Mouse (Mus musculus) cerebellum, postnatal 25 days (tissue): ENCODE data around the gene Ces2h.
"Not testable (repeated sequence)": the region's sequence is repeated elsewhere in the genome, so short reads cannot be mapped to it uniquely, and the experiment has no call there.

Source experiments
- DNase-seq, 2 experiments: peaks; one replicate each; pipeline ENCODE4 v3.0.0; 2021; ENCODE audit warnings: mixed read lengths in 2 of 2

The Ces2h gene

GRCm38 (mm10) chr8:105000586-105000985 lies at the start of gene Ces2h:
Gene Ces2h (plus strand): TSS chr8:105000853.
- no peak for DNase-seq

- peak; percentile 15 to 17 for DNase-seq
These were observed 39.1 kb upstream of the Ces2h start, which contains the start of gene Ces2g for GRCm38 (mm10) chr8:104961537-104961961. Gene Ces2g (plus strand): TSS chr8:104961718.

DNA sequence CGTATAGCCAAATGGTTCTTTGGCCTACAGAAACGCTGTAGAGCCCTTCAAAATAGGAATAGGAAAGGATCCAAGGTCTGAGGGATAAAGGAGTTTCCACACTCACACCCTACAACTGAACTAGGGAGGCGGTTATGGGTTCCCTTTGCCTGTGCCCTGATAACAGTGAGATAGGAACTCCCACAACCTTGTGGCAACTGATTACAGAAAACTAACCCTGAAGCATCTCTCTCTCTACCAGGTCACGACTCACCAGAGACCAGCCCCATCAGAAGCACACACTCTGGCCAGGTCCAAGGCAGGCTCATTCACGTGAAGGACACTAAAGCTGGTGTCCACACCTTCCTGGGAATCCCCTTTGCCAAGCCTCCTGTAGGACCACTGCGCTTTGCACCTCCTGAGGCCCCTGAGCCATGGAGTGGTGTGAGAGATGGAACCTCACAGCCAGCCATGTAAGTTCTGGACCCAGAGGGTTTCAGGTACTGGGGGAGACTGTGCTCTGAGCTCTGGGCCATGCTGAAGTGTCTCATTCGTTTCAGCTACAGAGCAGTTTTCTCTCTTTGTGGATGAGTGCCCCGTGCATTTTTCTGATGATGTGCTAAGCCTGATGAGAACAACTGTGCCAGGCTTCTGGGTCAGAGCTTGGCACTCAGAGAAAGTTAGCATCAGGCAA lies 38.3 kb upstream of the Ces2h start:
- no peak for DNase-seq

GRCm38 (mm10) chr8:104963375-104963894 lies 37.2 kb upstream of the Ces2h start:
- no peak for DNase-seq

GRCm38 (mm10) chr8:104984126-104984525 lies 16.5 kb upstream of the Ces2h start:
- no peak for DNase-seq

- DNase-seq, result peak; percentile 25 to 50
These were observed 15.7 kb upstream of the Ces2h start for GRCm38 (mm10) chr8:104984942-104985341.

GRCm38 (mm10) chr8:104998191-104998590 lies 2.5 kb upstream of the Ces2h start:
- DNase-seq, result no peak

GRCm38 (mm10) chr8:104999183-104999582 lies 1.5 kb upstream of the Ces2h start:
- no peak for DNase-seq

DNA sequence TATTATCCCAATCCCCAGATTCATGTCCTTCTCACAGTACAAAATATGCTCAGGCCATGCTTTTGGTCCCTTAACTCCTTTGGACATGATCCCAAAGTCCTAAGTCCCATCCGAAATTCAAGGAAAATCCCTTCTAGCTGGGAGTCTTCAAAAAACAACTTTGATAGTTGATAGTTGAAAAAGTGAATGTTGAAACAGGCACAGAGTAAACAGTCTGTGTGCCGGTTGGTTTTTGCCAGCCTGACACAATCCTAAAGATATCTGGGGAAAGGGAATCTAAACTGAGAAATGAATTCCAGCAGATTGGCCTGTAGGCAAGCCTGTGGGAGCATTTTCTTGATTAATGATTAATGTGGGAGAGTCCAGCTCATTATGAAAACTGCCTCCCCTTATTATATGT lies 9.3 kb downstream of the Ces2h start:
- no peak for DNase-seq

- no peak for DNase-seq
These were observed 10.5 kb downstream of the Ces2h start for GRCm38 (mm10) chr8:105011136-105011535.

- DNase-seq, result no peak
These were observed 13.7 kb downstream of the Ces2h start for GRCm38 (mm10) chr8:105014391-105014790.

DNA sequence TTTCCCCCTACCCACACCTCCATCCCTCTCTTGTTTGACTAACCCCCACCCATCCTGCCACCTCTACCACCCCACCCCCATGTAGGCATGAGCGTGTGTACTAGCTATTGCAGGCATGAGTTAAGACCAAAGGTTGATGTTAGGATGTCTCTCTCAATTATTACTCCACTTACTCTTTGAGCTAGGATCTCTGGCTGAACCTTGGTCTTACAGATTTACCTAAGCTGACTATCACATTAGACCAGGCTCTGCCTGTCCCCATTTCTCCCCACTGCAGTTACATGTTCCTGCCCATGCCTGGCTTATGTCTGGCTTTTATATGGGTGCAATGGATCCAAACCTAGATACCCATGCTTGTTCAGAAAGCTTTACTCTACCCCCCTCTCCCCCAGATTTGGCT lies 21.3 kb downstream of the Ces2h start:
- DNase-seq, result no peak

DNA sequence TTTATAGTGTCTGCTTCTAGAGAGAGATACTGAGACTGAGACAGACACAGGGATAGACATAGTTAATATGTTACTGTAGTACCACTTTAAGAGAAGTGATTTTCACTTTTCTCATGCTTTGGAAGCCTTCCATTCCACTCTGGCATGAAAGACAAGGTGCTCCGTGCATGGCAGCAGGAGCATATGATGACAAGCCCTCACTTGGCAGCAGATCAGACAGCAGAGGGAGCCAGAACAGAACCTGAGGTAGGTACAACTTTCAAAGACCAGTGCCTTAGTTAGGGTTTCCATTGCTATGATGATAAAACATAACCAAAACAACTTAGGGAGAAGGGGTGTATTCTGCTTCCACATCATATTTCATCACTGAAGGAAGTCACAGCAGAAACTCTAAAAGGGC lies 22.4 kb downstream of the Ces2h start:
- peak; percentile 64 to 76 for DNase-seq

GRCm38 (mm10) chr8:105025050-105025449 lies 24.4 kb downstream of the Ces2h start:
- DNase-seq, result no peak

DNA sequence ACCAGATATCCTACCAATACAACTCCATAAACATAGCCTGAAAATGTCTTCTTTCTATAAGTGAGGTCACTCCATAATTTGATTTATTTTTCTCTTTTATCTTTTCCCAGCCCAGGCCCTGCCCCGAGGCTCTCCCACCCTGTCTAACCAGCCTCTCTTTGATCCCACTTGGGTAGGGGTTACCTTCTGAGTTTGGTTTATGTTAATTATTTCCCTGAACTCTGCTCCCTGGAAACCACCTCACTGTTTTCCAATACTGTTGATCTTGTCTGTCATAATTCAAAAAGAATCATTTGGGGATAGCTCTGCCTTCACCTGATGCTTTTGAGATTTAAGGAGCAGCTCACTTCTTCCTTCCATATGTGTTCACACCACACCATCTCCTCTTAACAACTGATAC lies 42.9 kb downstream of the Ces2h start:
- DNase-seq, result no peak

DNA sequence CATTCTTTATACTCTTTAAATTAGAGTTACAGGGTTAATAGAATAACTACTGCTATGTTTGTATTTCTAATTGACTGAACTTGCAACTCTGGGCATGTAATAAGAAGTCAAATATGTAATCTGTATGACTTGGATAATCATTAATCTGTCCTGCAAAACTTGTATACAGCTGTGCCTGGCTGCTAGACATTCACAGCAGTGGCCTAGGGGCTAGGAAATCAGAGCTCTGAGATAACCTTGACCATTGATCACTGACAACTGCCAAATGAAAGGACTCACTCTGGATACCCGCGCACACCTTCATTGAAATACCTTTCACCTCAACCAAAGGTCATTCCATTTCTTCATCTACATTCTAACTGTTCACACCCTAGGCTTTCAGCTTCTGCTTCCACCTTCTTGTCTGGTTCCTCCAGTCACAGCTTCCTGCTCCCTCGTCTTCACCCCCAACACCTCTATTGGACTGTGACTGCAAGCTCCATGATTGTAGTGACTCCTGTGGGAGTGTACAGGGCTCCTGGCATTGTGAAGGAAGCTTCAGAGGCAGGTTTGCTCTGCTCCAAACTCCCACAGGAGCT lies 45.3 kb downstream of the Ces2h start:
- DNase-seq, result no peak

DNA sequence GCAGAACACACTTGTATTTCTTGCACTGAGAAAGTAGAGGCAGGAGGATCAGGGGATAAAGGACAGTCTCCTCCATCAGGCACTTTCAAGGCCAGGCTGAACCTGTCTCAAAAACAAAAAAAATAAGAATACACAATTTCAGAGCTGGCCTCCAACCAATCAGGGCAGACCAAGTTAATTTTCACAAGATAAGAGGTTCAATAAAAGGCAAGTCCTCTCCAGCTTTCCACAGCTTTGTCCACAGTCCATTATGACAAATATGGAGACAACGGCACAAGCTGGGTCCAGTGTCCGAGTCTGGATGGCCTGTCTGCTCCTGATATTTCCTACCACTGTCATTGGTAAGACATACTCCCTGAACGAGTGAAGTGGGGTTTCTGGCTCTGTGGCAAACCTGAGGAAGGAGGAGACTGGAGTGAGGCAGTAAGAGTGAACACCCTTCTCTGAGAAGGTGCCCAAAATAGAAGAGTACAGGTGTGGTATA lies 47.8 kb downstream of the Ces2h start, which contains the start of gene Ces3a:
Ces3a (plus strand) TSS at position 231 of the 484 bp plus-strand sequence.
- no peak for DNase-seq

DNA sequence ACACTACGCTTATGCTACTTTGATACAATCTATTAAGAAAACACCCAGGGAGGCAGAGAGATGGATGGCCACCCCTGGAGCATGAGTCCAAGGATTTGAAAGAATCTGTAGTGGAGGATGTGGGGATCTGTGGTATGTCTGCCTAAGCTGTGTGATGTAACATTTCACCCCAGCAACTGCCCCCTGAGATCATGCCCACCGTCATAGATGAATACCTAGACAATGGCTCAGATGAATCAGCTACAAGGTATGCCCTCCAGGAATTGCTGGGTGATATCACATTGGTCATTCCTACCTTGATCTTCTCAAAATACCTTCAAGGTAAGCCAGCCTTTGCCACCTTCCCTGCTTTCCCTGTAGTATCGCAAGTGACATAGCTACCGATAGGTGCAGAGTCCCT lies 55.6 kb downstream of the Ces2h start:
- DNase-seq, result no peak

DNA sequence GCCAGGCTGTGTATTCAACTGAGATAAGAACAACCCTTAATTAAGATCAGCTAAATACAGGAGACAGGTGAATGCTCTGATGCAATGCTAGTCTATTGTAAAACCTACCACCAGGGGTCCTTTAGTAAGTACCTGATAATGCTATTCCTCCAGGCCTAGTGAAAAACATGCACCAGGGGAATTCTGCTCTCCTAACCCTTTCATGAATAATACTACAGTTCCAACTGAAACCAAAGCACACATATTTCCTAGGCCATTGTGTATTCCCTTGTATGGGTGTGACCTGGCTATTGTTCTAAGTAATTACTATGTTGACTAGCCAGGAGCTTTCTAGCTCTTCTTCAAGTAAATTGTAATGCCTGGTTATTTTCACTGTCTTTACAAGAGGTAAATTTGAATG lies 59.4 kb downstream of the Ces2h start:
- no peak for DNase-seq

DNA sequence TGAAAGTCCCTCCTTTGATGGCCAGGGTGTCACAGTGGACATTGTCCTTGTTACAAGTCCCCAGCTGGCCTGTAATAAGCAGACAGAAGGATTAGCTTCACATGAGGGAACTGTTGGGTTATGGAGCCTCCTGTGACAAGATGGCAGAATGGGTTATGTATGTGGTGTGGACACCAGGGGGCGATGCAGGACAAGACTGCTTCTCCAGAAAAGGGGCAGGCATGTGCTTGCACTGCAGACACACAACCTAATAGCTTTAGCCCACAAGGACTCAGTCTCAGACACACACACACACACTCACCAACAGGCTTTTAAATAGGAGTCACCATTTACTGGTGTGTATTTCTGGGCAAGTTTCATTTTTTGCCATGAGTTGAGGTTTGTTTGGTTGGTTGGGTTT lies 66.1 kb downstream of the Ces2h start:
- DNase-seq, result peak; percentile 8 to 44

DNA sequence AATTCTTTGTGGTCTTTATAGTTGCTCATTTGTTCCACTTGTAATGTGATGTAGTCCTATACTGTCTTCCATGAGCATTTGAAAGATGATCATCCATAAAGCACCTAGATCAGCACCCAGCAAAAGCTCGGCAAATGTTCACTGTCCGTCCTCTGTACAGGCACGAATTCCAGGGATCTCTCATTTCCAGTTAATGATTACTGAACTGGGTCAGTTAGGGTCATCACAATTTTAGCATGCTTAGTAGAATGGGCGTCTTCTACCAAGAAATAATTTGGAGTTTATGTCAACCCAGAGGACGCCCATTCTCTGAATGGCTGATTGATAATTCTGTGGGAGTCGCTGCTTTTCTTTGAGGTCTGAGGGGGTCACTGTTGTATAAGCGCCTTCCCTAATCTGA lies 67.3 kb downstream of the Ces2h start:
- DNase-seq, result not testable (repeated sequence)

- no peak for DNase-seq
These were observed 68.3 kb downstream of the Ces2h start for GRCm38 (mm10) chr8:105068971-105069370.
